Mouse (Mus musculus): ENCODE results near the gene B230118H07Rik. TPM values are rescaled to one million over a fixed set of nuclear protein-coding genes. Genes with fewer than 3 reads are reported as not detected.

B230118H07Rik gene
- total RNA-seq, 1 experiment = 20.2 TPM

DNA sequence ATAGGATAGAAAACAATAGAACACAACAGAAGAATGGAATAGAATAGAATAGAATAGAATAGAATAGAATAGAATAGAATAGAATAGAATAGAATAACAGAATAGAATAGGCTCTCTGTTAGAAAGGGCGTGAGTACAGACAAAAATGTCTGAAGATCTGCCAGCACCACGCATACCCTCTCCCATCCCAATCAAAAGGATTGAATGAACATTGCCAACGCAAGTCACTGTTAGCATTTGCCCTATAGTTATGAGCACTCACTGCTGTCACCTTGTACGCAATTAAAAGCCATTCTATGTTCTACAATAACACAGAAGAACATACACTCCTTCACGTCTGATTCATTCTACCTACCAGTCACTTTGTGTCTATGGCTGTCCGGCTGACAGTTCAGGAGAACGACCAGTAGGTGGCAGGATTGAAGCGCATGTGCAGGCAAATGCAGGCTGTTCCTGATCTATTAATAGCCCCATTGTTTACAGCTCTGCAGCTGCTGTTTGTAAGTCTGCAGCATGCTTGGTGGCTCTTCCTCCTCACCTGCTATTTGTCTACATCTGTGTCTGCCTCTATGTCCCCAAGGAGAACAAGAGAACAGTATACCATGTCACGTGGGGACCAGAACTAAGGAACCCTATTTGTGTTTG, 15.8 kb upstream of the B230118H07Rik start:
- Histone ChIP-seq H3K4me3 (ENCODE audit: insufficient read depth in 1 of 2, low read depth in 1 of 2, low read length in 2 of 2, poor library complexity in 1 of 2, severe bottlenecking in 1 of 2) (no peak overlapping the region), H3K9ac (ENCODE audit: insufficient read depth, low read depth, low read length, poor library complexity, severe bottlenecking) (no peak overlapping the region), H3K27ac (ENCODE audit: insufficient read depth, low read depth, low read length, poor library complexity, severe bottlenecking) (no peak overlapping the region), H3K9me3 (ENCODE audit: control insufficient read depth, insufficient read depth, low read depth, low read length) (no peaks in the 10 kb centered on the region), H3K36me3 (ENCODE audit: control insufficient read depth, insufficient read depth, low read length, poor library complexity, severe bottlenecking) (no peaks in the 10 kb centered on the region), H3K4me1 (ENCODE audit: control insufficient read depth in 2 of 2, insufficient read depth in 2 of 2, low read length in 2 of 2, poor library complexity in 1 of 2) (peaks cover 2 to 9% of the 10 kb centered on the region in 2 experiments; a peak in 2 of 4 replicates)
- peak; percentile 69 for DNase-seq (ENCODE audit: low read depth, low spot score)
- TF ChIP-seq ZC3H11A (IDR thresholded peaks at IDR 0.05; ENCODE audit: borderline replicate concordance, low read depth, low read length) (peak; percentile 67; the same call in 1 of the 2 replicates), ZNF384 (IDR thresholded peaks at IDR 0.05; ENCODE audit: low read depth, low read length) (no peak)
- in situ Hi-C loops (cut with MboI; ENCODE audit: low sequenced_read_pairs in 2 of 2, unreplicated experiment in 2 of 2) = no loop called here

DNA sequence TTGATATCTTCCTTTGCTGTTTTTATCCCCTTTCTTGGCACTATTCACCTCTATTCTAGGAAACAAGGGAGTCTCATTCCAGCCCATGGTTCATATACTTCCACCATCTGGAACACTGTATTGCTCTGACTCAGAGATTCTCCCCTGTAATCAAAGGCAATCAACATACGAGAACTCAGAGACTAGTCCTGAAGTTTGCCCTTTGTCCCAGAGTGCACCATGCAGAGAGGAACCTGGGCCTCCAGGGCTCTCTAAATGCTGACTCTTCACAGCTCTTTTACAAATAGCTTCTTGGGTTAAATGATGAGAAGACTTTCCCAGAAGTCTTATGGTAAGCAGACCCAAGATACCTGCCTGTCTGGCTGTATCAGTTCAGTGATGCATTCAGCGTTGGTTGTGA, 11.2 kb upstream of the B230118H07Rik start:
- Histone ChIP-seq H3K36me3 (ENCODE audit: control insufficient read depth, insufficient read depth, low read length, poor library complexity, severe bottlenecking) (no peaks in the 10 kb centered on the region), H3K9ac (ENCODE audit: insufficient read depth, low read depth, low read length, poor library complexity, severe bottlenecking) (no peak overlapping the region), H3K27ac (ENCODE audit: insufficient read depth, low read depth, low read length, poor library complexity, severe bottlenecking) (no peak overlapping the region), H3K4me1 (ENCODE audit: control insufficient read depth in 2 of 2, insufficient read depth in 2 of 2, low read length in 2 of 2, poor library complexity in 1 of 2) (peaks cover 2% of the 10 kb centered on the region in 2 experiments; a peak in 2 of 4 replicates), H3K9me3 (ENCODE audit: control insufficient read depth, insufficient read depth, low read depth, low read length) (no peaks in the 10 kb centered on the region), H3K4me3 (ENCODE audit: insufficient read depth in 1 of 2, low read depth in 1 of 2, low read length in 2 of 2, poor library complexity in 1 of 2, severe bottlenecking in 1 of 2) (no peak overlapping the region)
- in situ Hi-C loops (cut with MboI; ENCODE audit: low sequenced_read_pairs in 2 of 2, unreplicated experiment in 2 of 2) = no loop called here
- no peak for TF ChIP-seq CHD2 (IDR thresholded peaks at IDR 0.05; ENCODE audit: low read depth, low read length)
- TF ChIP-seq HCFC1 (IDR thresholded peaks at IDR 0.05; ENCODE audit: borderline replicate concordance, insufficient read depth, low read length) = no peak
- TF ChIP-seq ZC3H11A (IDR thresholded peaks at IDR 0.05; ENCODE audit: borderline replicate concordance, low read depth, low read length) = no peak
- TF ChIP-seq ZNF384 (IDR thresholded peaks at IDR 0.05; ENCODE audit: low read depth, low read length) = no peak
- no peak for TF ChIP-seq MAFK (IDR thresholded peaks at IDR 0.05; ENCODE audit: insufficient read depth, low read depth, low read length)
- no peak for DNase-seq (ENCODE audit: low read depth, low spot score)

- no peaks in the 10 kb centered on the region for H3K36me3 ChIP-seq (ENCODE audit: control insufficient read depth, insufficient read depth, low read length, poor library complexity, severe bottlenecking)
- H3K9ac ChIP-seq (ENCODE audit: insufficient read depth, low read depth, low read length, poor library complexity, severe bottlenecking) = no peak overlapping the region
- H3K9me3 ChIP-seq (ENCODE audit: control insufficient read depth, insufficient read depth, low read depth, low read length) = no peaks in the 10 kb centered on the region
- peak; percentile 42 for DNase-seq (ENCODE audit: low read depth, low spot score)
- in situ Hi-C loops (cut with MboI; ENCODE audit: low sequenced_read_pairs in 2 of 2, unreplicated experiment in 2 of 2) = no loop called here
- 0 out of 4 replicates have a peak, but pooled peaks cover 0 to 2% of the 10 kb centered on the region in 2 experiments for H3K4me1 ChIP-seq (ENCODE audit: control insufficient read depth in 2 of 2, insufficient read depth in 2 of 2, low read length in 2 of 2, poor library complexity in 1 of 2)
- TF ChIP-seq ZC3H11A (IDR thresholded peaks at IDR 0.05; ENCODE audit: borderline replicate concordance, low read depth, low read length) (no peak), HCFC1 (IDR thresholded peaks at IDR 0.05; ENCODE audit: borderline replicate concordance, insufficient read depth, low read length) (no peak), CHD2 (IDR thresholded peaks at IDR 0.05; ENCODE audit: low read depth, low read length) (no peak), MAFK (IDR thresholded peaks at IDR 0.05; ENCODE audit: insufficient read depth, low read depth, low read length) (no peak), ZNF384 (IDR thresholded peaks at IDR 0.05; ENCODE audit: low read depth, low read length) (no peak)
- H3K4me3 ChIP-seq (ENCODE audit: insufficient read depth in 1 of 2, low read depth in 1 of 2, low read length in 2 of 2, poor library complexity in 1 of 2, severe bottlenecking in 1 of 2) = peak overlapping the region in 1 of 2 experiments; percentile 11; a peak in 1 of 4 replicates
- no peak overlapping the region for H3K27ac ChIP-seq (ENCODE audit: insufficient read depth, low read depth, low read length, poor library complexity, severe bottlenecking)
These were observed 3.7 kb upstream of the B230118H07Rik start for GRCm38 (mm10) chr2:101652921-101653597.

- in situ Hi-C loops (cut with MboI; ENCODE audit: low sequenced_read_pairs in 2 of 2, unreplicated experiment in 2 of 2) = no loop called here
These were observed 3.0 kb upstream of the B230118H07Rik start for GRCm38 (mm10) chr2:101652204-101652920.

More at GRCm38 (mm10) chr2:101652204-101652920, 3.0 kb upstream of the B230118H07Rik start:
- DNase-seq (ENCODE audit: low read depth, low spot score) = no peak
- Histone ChIP-seq H3K9ac (ENCODE audit: insufficient read depth, low read depth, low read length, poor library complexity, severe bottlenecking) (no peak overlapping the region), H3K4me3 (ENCODE audit: insufficient read depth in 1 of 2, low read depth in 1 of 2, low read length in 2 of 2, poor library complexity in 1 of 2, severe bottlenecking in 1 of 2) (peak overlapping the region in 1 of 2 experiments; percentile 11; a peak in 1 of 4 replicates), H3K9me3 (ENCODE audit: control insufficient read depth, insufficient read depth, low read depth, low read length) (no peaks in the 10 kb centered on the region), H3K36me3 (ENCODE audit: control insufficient read depth, insufficient read depth, low read length, poor library complexity, severe bottlenecking) (no peaks in the 10 kb centered on the region), H3K4me1 (ENCODE audit: control insufficient read depth in 2 of 2, insufficient read depth in 2 of 2, low read length in 2 of 2, poor library complexity in 1 of 2) (0 out of 4 replicates have a peak, but pooled peaks cover 0 to 2% of the 10 kb centered on the region in 2 experiments), H3K27ac (ENCODE audit: insufficient read depth, low read depth, low read length, poor library complexity, severe bottlenecking) (no peak overlapping the region)
- TF ChIP-seq MAFK (IDR thresholded peaks at IDR 0.05; ENCODE audit: insufficient read depth, low read depth, low read length) (no peak), HCFC1 (IDR thresholded peaks at IDR 0.05; ENCODE audit: borderline replicate concordance, insufficient read depth, low read length) (no peak), ZC3H11A (IDR thresholded peaks at IDR 0.05; ENCODE audit: borderline replicate concordance, low read depth, low read length) (no peak), ZNF384 (IDR thresholded peaks at IDR 0.05; ENCODE audit: low read depth, low read length) (no peak), CHD2 (IDR thresholded peaks at IDR 0.05; ENCODE audit: low read depth, low read length) (no peak)
